Mouse (Mus musculus): Measurements from ENCODE around the gene Ndc80. TPM values are rescaled to one million over a fixed set of nuclear protein-coding genes. Genes with fewer than 3 reads are reported as not detected.

Ndc80 gene
- 32.9 and 42.7 TPM in 2 replicates for polyA plus RNA-seq (2012; rRNA removed)

GRCm38 (mm10) chr17:71526711-71527564 lies at the start of gene Ndc80:
Gene Ndc80 (minus strand): TSS chr17:71526857.

GRCm38 (mm10) chr17:71551757-71552451 lies 25.2 kb upstream of the Ndc80 start, which contains the start of gene Spdya:
Gene Spdya (plus strand): TSS chr17:71552061.

GRCm38 (mm10) chr17:71474762-71475704 lies 51.6 kb downstream of the Ndc80 start, which contains the start of gene Smchd1:
Gene Smchd1 (minus strand): TSS chr17:71475343.

GRCm38 (mm10) chr17:71459818-71460217 lies 66.8 kb downstream of the Ndc80 start, which contains the start of gene Gm4707:
Gene Gm4707 (minus strand): TSS chr17:71459918.

Other genes with a start within 250 kb of the Ndc80 start
- gene Emilin2, start 214.9 kb downstream of the Ndc80 start, polyA plus RNA-seq (2012; rRNA removed) = 9.2 and 9.7 TPM in 2 replicates
- 3.0 and 3.8 TPM in 2 replicates for gene Gm4707, start 66.9 kb downstream of the Ndc80 start, polyA plus RNA-seq (2012; rRNA removed)
- 54.0 and 61.6 TPM in 2 replicates for gene Smchd1, start 51.5 kb downstream of the Ndc80 start, polyA plus RNA-seq (2012; rRNA removed)
- gene Spdya, start 25.2 kb upstream of the Ndc80 start, polyA plus RNA-seq (2012; rRNA removed) = 0.91 and 1.1 TPM in 2 replicates
- gene Wdr43, start 89.0 kb upstream of the Ndc80 start, polyA plus RNA-seq (2012; rRNA removed) = 73.1 and 124 TPM in 2 replicates
- gene Togaram2, start 146.4 kb upstream of the Ndc80 start, polyA plus RNA-seq (2012; rRNA removed) = 0.08 and 0.14 TPM in 2 replicates
- not detected in 2 replicates for gene Pcare, start 226.0 kb upstream of the Ndc80 start, polyA plus RNA-seq (2012; rRNA removed)
- gene Clip4, start 241.6 kb upstream of the Ndc80 start, polyA plus RNA-seq (2012; rRNA removed) = 10.8 and 11.2 TPM in 2 replicates